Mouse (Mus musculus) heart, embryonic 14.5 days (tissue): ENCODE measurements at regions not wholly inside any gene's neighbourhood (a gene's known extent, or its start where the extent isn't known, plus 50 kb on each side); places are given as distances from the start of the nearest gene placed in this dataset.

ENCODE experiments used
- ATAC-seq: fragments of 200-750 bp; cut with Nextera tagmentation; 2 replicates; pipeline ENCODE4 v1.8.0; 2017; ENCODE audit warnings: low read depth, moderate TSS enrichment; ENCODE audit not compliant: insufficient number of reproducible peaks, insufficient read depth, low FRiP score
- H3K27ac ChIP-seq, 2 experiments: fragments of 200-500 bp in 1 of 2; fragments of 300-500 bp in 1 of 2; sonication (generic) in 1 of 2; replicated peaks in 1 of 2; 2 replicates each; pipeline ENCODE4 v1.5.1; 2012 to 2014; ENCODE audit warnings: low read depth in 2 of 2, low read length in 2 of 2, control low read depth in 1 of 2, mild to moderate bottlenecking in 1 of 2, mixed read lengths in 1 of 2; ENCODE audit not compliant: control insufficient read depth in 1 of 2, insufficient read depth in 1 of 2
- H3K27me3 ChIP-seq: fragments of 300-500 bp; sonication (generic); 2 replicates; pipeline ENCODE4 v1.6.1; 2014; ENCODE audit warnings: mild to moderate bottlenecking, low read length, control low read depth; ENCODE audit not compliant: control insufficient read depth, insufficient read depth
- H3K36me3 ChIP-seq: fragments of 300-500 bp; sonication (generic); 2 replicates; pipeline ENCODE4 v1.6.1; 2014; ENCODE audit warnings: mild to moderate bottlenecking, control low read depth, low read length, mixed read lengths; ENCODE audit not compliant: control insufficient read depth, insufficient read depth
- H3K4me1 ChIP-seq, 2 experiments: fragments of 200-500 bp in 1 of 2; fragments of 300-500 bp in 1 of 2; sonication (generic) in 1 of 2; 2 replicates each; pipeline ENCODE4 v1.6.1; 2012 to 2014; ENCODE audit warnings: low read length in 2 of 2, control low read depth in 1 of 2, mixed read lengths in 1 of 2; ENCODE audit not compliant: control insufficient read depth in 2 of 2, insufficient read depth in 2 of 2
- H3K4me2 ChIP-seq: fragments of 300-500 bp; sonication (generic); 2 replicates; pipeline ENCODE4 v1.6.1; 2014; ENCODE audit warnings: mild to moderate bottlenecking, low read length
- H3K4me3 ChIP-seq, 2 experiments: fragments of 200-500 bp in 1 of 2; fragments of 300-500 bp in 1 of 2; sonication (generic) in 1 of 2; 2 replicates each; pipeline ENCODE4 v1.5.1; 2012 to 2014; ENCODE audit warnings: low read length in 2 of 2, mild to moderate bottlenecking in 2 of 2, control low read depth in 1 of 2, low read depth in 1 of 2, moderate library complexity in 1 of 2; ENCODE audit not compliant: control insufficient read depth in 1 of 2, insufficient read depth in 1 of 2
- H3K9ac ChIP-seq: fragments of 300-500 bp; sonication (generic); 2 replicates; pipeline ENCODE4 v1.6.1; 2014; ENCODE audit warnings: mild to moderate bottlenecking, low read length
- H3K9me3 ChIP-seq: fragments of 300-500 bp; sonication (generic); 2 replicates; pipeline ENCODE4 v1.6.1; 2016; ENCODE audit warnings: low read length, control low read depth; ENCODE audit not compliant: control insufficient read depth
- WGBS: fragments of 180-500 bp; shearing (Covaris S2); extraction: QIAGEN DNeasy Blood & Tissue Kit; methylation state at CpG from one replicate; pipeline ENCODE4 v1.1.7; 2014; 5-methylcytosine and 5-hydroxymethylcytosine counted together

DNA sequence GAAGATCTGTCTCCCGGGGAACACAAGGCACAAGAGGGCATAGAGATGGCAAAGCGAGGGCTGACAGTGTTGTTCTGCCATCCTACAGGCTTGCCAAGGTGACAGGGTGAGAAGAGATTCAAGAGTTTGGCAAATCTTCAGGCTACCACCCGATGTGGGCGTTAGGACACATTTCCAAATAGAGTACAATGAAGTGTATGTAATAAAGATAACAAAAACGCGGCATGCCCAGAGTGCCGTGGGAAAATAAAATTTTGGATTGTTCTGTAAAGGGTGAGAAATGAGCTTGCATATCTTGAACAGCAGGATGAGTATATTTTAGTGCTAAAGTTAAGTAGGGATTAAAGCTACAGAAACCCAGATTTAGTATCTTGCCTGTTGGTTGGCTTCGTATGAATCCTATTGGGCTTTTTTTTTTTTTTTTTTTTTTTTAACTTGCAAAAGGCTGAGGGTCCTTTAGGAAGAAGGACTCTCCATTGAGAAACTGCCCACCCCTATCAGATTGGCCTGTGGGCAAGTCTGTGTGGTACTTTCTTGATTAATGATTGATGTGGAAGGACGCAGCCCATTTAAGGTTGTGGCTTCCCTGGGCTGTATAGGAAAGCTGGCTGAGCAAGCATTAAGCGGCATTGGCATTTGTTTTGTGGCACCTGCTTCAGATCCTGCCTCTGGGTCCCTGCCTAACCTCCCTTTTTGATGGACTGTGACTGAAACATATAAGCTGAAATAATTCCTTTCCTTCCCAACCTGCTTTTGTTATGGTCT lies 131.7 kb upstream of the Marcks start:
- Histone ChIP-seq H3K36me3 (no peaks in the 10 kb centered on the region), H3K9me3 (no peaks in the 10 kb centered on the region), H3K27me3 (no peaks in the 10 kb centered on the region), H3K27ac (no peak overlapping the region), H3K4me2 (no peak overlapping the region), H3K4me1 (no peaks in the 10 kb centered on the region), H3K9ac (no peak overlapping the region), H3K4me3 (no peak overlapping the region)
- 76% methylated on average over 10 of the region's 10 CpGs for WGBS
- ATAC-seq: no peak

DNA sequence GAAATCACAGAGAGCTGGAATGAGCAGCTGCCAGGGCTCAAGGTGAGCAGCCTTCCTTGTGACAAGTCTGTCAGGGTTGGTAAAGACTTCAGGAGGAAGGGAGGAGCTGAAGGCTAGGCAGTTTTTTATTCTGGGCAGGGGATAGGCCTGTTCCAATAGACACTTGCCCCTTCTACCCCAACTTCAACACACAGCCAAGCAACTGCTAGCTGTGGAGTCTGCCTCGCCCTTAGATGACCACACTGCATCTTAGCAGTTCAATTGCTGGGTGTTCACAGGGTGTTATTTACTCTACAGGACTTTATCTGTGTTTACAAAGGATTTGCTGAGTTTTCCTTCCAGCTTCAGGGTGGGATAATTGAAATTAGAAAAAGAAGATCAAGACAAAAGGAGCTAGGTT lies 128.2 kb upstream of the Marcks start:
- no peaks in the 10 kb centered on the region for H3K36me3 ChIP-seq
- H3K4me2 ChIP-seq: no peak overlapping the region
- H3K27ac ChIP-seq: no peak overlapping the region
- WGBS: 75% methylated on average over 1 of the region's 1 CpGs
- H3K4me3 ChIP-seq: no peak overlapping the region
- H3K4me1 ChIP-seq: no peaks in the 10 kb centered on the region
- H3K9ac ChIP-seq: no peak overlapping the region
- no peaks in the 10 kb centered on the region for H3K9me3 ChIP-seq
- H3K27me3 ChIP-seq: no peaks in the 10 kb centered on the region
- ATAC-seq: no peak

DNA sequence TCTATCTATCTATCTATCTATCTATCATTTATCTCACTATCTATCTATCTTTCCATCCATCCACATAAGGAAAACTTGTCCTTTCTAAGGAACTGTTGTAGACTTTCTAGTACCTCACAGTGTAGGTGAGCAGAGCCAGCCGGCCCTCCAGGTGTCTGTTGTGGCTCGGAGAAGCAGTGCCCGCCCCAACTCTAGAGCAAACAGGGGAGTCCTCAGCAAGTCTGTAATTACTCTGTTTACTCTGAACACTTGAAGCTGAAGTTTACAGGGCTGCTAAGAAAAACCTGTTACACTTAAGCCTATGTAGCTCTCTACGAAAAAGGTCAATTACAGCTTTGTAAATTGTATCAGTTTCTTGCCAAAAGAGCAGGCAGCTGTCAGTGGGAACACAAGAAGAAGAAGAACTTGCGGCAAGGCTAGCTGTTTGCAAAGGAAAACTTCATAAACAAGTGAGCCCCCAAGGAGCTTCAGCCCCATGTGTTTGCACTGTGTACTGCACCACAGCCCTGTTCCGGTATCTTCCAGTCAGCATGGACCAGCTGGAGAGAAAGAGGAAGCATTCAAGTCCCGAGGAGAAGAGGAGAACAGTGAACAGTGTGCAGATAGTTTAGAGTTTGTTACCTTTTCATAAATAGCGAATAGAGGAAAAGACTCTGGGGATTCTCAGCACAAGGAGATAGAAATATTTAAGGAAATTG lies 122.2 kb upstream of the Marcks start:
- no peak for ATAC-seq

GRCm38 (mm10) chr10:37259186-37259585 lies 120.5 kb upstream of the Marcks start:
- ATAC-seq: no peak

More for the DNA sequence above, 122.2 kb upstream of the Marcks start:
- Histone ChIP-seq H3K9ac (no peak overlapping the region), H3K4me1 (no peaks in the 10 kb centered on the region), H3K27me3 (no peaks in the 10 kb centered on the region), H3K4me2 (no peak overlapping the region), H3K4me3 (no peak overlapping the region), H3K9me3 (no peaks in the 10 kb centered on the region), H3K36me3 (no peaks in the 10 kb centered on the region), H3K27ac (no peak overlapping the region)
- WGBS: 78% methylated on average over 8 of the region's 8 CpGs

DNA sequence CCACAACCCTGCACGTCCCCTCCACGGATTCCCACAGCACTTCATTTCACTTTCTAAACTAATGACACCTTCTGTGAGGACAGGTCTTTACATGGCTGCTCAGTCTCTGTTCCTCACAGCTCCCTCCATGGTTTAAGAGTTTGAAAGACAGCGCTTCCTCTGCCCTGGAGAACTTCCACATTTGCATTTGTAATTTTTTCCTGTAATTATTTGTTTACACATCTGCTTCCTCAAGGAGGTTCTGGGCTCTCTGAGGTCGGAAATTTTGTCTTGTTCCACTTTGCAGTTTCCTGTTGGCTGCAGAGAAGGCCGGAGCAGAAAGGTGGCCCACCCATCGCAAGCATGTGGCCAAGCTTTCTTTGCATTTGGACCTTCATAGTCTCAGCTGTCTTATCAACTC lies 118.8 kb upstream of the Marcks start:
- 63% methylated on average over 6 of the region's 6 CpGs for WGBS
- Histone ChIP-seq H3K9me3 (no peaks in the 10 kb centered on the region), H3K4me1 (no peaks in the 10 kb centered on the region), H3K27me3 (no peaks in the 10 kb centered on the region), H3K4me3 (no peak overlapping the region), H3K9ac (no peak overlapping the region), H3K27ac (no peak overlapping the region), H3K4me2 (no peak overlapping the region), H3K36me3 (no peaks in the 10 kb centered on the region)
- no peak for ATAC-seq

More at GRCm38 (mm10) chr10:37259186-37259585, 120.5 kb upstream of the Marcks start:
- WGBS: 80% methylated on average over 3 of the region's 3 CpGs
- H3K27me3 ChIP-seq: no peaks in the 10 kb centered on the region
- H3K9ac ChIP-seq: no peak overlapping the region
- no peaks in the 10 kb centered on the region for H3K4me1 ChIP-seq
- no peak overlapping the region for H3K27ac ChIP-seq
- no peaks in the 10 kb centered on the region for H3K36me3 ChIP-seq
- H3K9me3 ChIP-seq: no peaks in the 10 kb centered on the region
- no peak overlapping the region for H3K4me2 ChIP-seq
- H3K4me3 ChIP-seq: no peak overlapping the region

DNA sequence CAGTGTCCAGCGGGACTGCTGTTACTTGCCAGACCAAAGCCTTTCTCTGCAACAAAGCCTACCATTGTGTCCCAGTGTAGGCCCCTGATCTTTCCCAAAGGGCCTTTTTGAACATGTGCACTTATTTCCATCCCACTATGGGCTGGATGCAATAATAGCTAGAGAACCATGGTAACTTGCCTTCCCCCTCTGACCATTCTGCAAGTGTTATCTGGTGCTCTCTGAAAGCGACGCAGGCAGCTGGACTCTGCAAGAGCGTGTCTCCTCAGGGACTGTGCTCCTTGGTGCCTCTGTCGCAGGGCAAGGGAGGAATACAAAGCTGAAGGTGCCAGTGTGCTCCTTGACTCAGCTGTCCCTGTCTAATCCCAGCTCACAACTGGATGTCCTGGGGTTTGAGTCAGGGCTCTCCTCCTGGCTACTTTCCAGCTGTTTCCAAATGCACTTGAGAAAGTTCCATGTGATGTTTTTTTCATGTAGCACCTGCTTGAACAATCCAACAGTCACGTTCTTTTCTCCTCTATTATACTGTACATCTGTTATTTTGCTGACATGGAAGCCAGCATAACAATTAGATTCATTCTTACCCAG lies 112.3 kb upstream of the Marcks start:
- 50% methylated on average over 6 of the region's 6 CpGs for WGBS
- no peaks in the 10 kb centered on the region for H3K36me3 ChIP-seq
- H3K4me2 ChIP-seq: no peak overlapping the region
- H3K27me3 ChIP-seq: no peaks in the 10 kb centered on the region
- no peak overlapping the region for H3K4me3 ChIP-seq
- no peak overlapping the region for H3K27ac ChIP-seq
- no peaks in the 10 kb centered on the region for H3K9me3 ChIP-seq
- no peak for ATAC-seq
- peaks cover 2 to 5% of the 10 kb centered on the region in 2 experiments; a peak in 1 of 4 replicates for H3K4me1 ChIP-seq
- H3K9ac ChIP-seq: no peak overlapping the region

GRCm38 (mm10) chr10:37250157-37250556 lies 111.4 kb upstream of the Marcks start:
- no peaks in the 10 kb centered on the region for H3K27me3 ChIP-seq
- H3K36me3 ChIP-seq: no peaks in the 10 kb centered on the region
- H3K9me3 ChIP-seq: no peaks in the 10 kb centered on the region
- 29% methylated on average over 2 of the region's 2 CpGs for WGBS
- H3K27ac ChIP-seq: no peak overlapping the region
- ATAC-seq: no peak
- H3K4me1 ChIP-seq: peaks cover 2 to 5% of the 10 kb centered on the region in 2 experiments; a peak in 1 of 4 replicates
- no peak overlapping the region for H3K4me3 ChIP-seq
- no peak overlapping the region for H3K4me2 ChIP-seq
- no peak overlapping the region for H3K9ac ChIP-seq
